Mouse (Mus musculus) lung, postnatal 0 days (tissue): ENCODE results near the gene Kcnt1.

Experiments
- CTCF ChIP-seq: IDR thresholded peaks from 2 replicates; pipeline ENCODE4 v1.5.1; 2016; ENCODE audit warnings: antibody characterized with exemption, mild to moderate bottlenecking
- EP300 ChIP-seq: IDR thresholded peaks from 2 replicates; pipeline ENCODE4 v1.6.1; 2016; ENCODE audit warnings: antibody characterized with exemption, mild to moderate bottlenecking, control low read depth

GRCm38 (mm10) chr2:25879061-25879460, 15.5 kb downstream of the Kcnt1 start:
- TF ChIP-seq CTCF (no peak), EP300 (no peak)
